ENCODE assay signal across 9 mouse cellular contexts in the genomic region with DNA sequence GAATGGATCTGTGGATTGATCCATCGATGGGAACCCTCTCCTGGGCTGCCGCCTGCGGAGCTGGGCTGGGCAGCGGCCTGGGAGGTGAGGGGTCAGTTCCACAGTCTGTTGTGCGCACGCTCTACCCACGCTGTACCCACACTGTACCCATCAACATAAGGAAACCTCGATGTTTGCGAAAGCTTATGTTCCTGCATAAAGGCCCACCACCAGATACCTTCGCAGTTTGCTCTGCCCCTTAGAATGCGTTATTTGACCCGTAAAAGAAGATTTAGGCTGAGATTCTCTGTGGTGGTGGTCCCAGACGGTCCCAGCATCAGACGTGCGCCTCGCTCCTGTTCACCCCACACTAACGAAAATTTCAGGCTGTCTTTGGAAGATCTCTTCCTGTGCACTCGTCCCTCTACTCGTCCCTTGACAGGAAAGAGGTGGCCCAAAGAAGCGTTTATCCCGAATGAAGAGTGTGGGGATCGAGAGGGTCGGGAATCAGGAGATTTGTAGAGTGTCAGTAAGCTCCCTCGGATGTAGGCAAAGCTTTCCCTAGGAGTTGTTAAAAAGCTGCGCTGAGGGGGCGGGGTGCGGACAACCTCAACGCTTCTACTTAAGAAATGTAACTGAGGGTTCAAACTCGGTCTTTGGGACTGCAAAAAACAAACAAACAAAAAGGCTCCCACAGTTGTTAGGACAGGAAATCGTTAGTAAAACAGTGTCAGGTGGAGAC.
A peak's percentile ranks its signal among the peaks of the same experiment; 100 is the strongest.
DNase-seq lines count a peak whose midpoint lies in the region; ATAC-seq lines count a peak whose summit lies in the region.
"Had no signal": no experiment of that assay in that cellular context is flagged by ENCODE, and none has a peak within 500 bp of the region (broad histone marks: within the 10 kb centered on the region; RNA-seq: fewer than 3 reads in every experiment).

No protein-coding gene starts in this region.

- 3% methylated on average over 30 of the region's 30 CpGs for WGBS in heart, embryonic 16.5 days
- WGBS in forebrain, embryonic 11.5 days, result under 1% methylated on average over 30 of the region's 30 CpGs
- under 1% methylated on average over 30 of the region's 30 CpGs for WGBS in limb, embryonic 10.5 days

- H3K27me3 ChIP-seq in heart, embryonic 16.5 days (ENCODE audit: control insufficient read depth, insufficient read depth, low read length), result peaks cover 45% of the 10 kb centered on the region
- H3K27me3 ChIP-seq in forebrain, embryonic 11.5 days (ENCODE audit: control insufficient read depth, insufficient read depth, low read length), result 0 out of 2 replicates have a peak, but pooled peaks cover 2% of the 10 kb centered on the region
- peaks cover 72% of the 10 kb centered on the region for H3K27me3 ChIP-seq in limb, embryonic 10.5 days (ENCODE audit: low read depth, poor library complexity, severe bottlenecking)

- no peaks in the 10 kb centered on the region for H3K9me3 ChIP-seq in heart, embryonic 16.5 days (replicated peaks; ENCODE audit: control insufficient read depth, low read length)
- no peaks in the 10 kb centered on the region for H3K9me3 ChIP-seq in forebrain, embryonic 11.5 days (ENCODE audit: control insufficient read depth, low read length)
- H3K9me3 ChIP-seq in limb, embryonic 10.5 days (replicated peaks), result no peaks in the 10 kb centered on the region

- peaks cover 12% of the 10 kb centered on the region for H3K4me1 ChIP-seq in heart, embryonic 16.5 days (ENCODE audit: control insufficient read depth, insufficient read depth, low read length)
- H3K4me1 ChIP-seq in forebrain, embryonic 11.5 days (replicated peaks; ENCODE audit: control insufficient read depth, insufficient read depth, low read length), result peaks cover 21% of the 10 kb centered on the region
- peaks cover 21% of the 10 kb centered on the region for H3K4me1 ChIP-seq in limb, embryonic 10.5 days

- DNase-seq in heart, adult 9 months (ENCODE audit: low spot score in 2 of 2), result no peak
- peak; percentile 25 for DNase-seq in ZHBTc4 (ENCODE audit: low read depth, low spot score)
- peak; percentile 66 for DNase-seq in forebrain, embryonic 11.5 days (ENCODE audit: low spot score)
- DNase-seq in limb, embryonic 10.5 days (ENCODE audit: low spot score), result peak; percentile 54
- DNase-seq in right cerebral cortex, postnatal 4 days, result peak; percentile 60
- DNase-seq in urinary bladder, postnatal 36 days (ENCODE audit: low spot score in 2 of 2), result no peak
- DNase-seq in lung, adult 18-20 months, result no peak

- no peak for ATAC-seq in heart, embryonic 16.5 days (replicated peaks; ENCODE audit: extremely low read depth, insufficient read depth, low FRiP score)
- ATAC-seq in forebrain, embryonic 11.5 days (replicated peaks; ENCODE audit: low FRiP score), result no peak

- H3K9ac ChIP-seq in heart, embryonic 16.5 days (ENCODE audit: low read length), result no peak overlapping the region
- H3K9ac ChIP-seq in forebrain, embryonic 11.5 days (ENCODE audit: low read length), result peak overlapping the region; percentile 75

- no peaks in the 10 kb centered on the region for H3K36me3 ChIP-seq in heart, embryonic 16.5 days (ENCODE audit: control insufficient read depth, insufficient read depth)
- H3K36me3 ChIP-seq in forebrain, embryonic 11.5 days (ENCODE audit: control insufficient read depth, insufficient read depth, low read length), result no peaks in the 10 kb centered on the region
- no peaks in the 10 kb centered on the region for H3K36me3 ChIP-seq in limb, embryonic 10.5 days

- peak overlapping the region; percentile 0; the same call in 1 of the 2 replicates for H3K4me3 ChIP-seq in heart, embryonic 16.5 days (ENCODE audit: low read length)
- H3K4me3 ChIP-seq in forebrain, embryonic 11.5 days (ENCODE audit: low read depth, low read length), result peak overlapping the region; percentile 18
- no peak overlapping the region; the same call in 1 of the 2 replicates for H3K4me3 ChIP-seq in limb, embryonic 10.5 days

- no peak overlapping the region for H3K4me2 ChIP-seq in heart, embryonic 16.5 days (ENCODE audit: low read depth, low read length)
- peak overlapping the region; percentile 46 for H3K4me2 ChIP-seq in forebrain, embryonic 11.5 days (ENCODE audit: low read depth, low read length, severe bottlenecking)

- no peak overlapping the region for H3K27ac ChIP-seq in heart, embryonic 16.5 days (ENCODE audit: low read length)
- peak overlapping the region; percentile 82 for H3K27ac ChIP-seq in forebrain, embryonic 11.5 days (ENCODE audit: low read depth, low read length)
- no peak overlapping the region for H3K27ac ChIP-seq in limb, embryonic 10.5 days
- H3K27ac ChIP-seq: macrophage had no signal

Comparison
In these comparisons a context has a peak if more than half of its experiments do, and no peak if none do; other contexts are left out.
1. DNase-seq: peak in ZHBTc4 (single experiment), forebrain, embryonic 11.5 days (single experiment), limb, embryonic 10.5 days (single experiment) and right cerebral cortex, postnatal 4 days (single experiment); none in heart, adult 9 months (0 of 2), urinary bladder, postnatal 36 days (0 of 2) and lung, adult 18-20 months (0 of 2).